Mouse (Mus musculus) hindbrain, embryonic 11.5 days (tissue): ENCODE data around the gene Rreb1. TPM values are rescaled to one million over a fixed set of nuclear protein-coding genes. Genes with fewer than 3 reads are reported as not detected.

Source experiments
- ATAC-seq: fragments of 200-750 bp; cut with Nextera tagmentation; 2 replicates; pipeline ENCODE4 v1.8.0; 2017; ENCODE audit warnings: mild to moderate bottlenecking, moderate TSS enrichment, moderate library complexity; ENCODE audit not compliant: low FRiP score
- DNase-seq: peaks from one replicate; pipeline ENCODE4 v3.0.0-alpha.2; 2015; ENCODE audit warnings: low spot score
- H3K27ac ChIP-seq: fragments of 300-500 bp; sonication (generic); 2 replicates; pipeline ENCODE4 v1.5.1; 2014; ENCODE audit warnings: mild to moderate bottlenecking, low read depth, low read length
- H3K27me3 ChIP-seq: fragments of 300-500 bp; sonication (generic); 2 replicates; pipeline ENCODE4 v1.6.1; 2014; ENCODE audit warnings: mild to moderate bottlenecking, low read length, moderate library complexity, mixed read lengths; ENCODE audit not compliant: control insufficient read depth, insufficient read depth
- H3K36me3 ChIP-seq: fragments of 300-500 bp; sonication (generic); 2 replicates; pipeline ENCODE4 v1.6.1; 2014; ENCODE audit warnings: mild to moderate bottlenecking, low read length, moderate library complexity, mixed read lengths; ENCODE audit not compliant: control insufficient read depth, insufficient read depth
- H3K4me1 ChIP-seq: fragments of 300-500 bp; sonication (generic); replicated peaks from 2 replicates; pipeline ENCODE4 v1.6.1; 2014; ENCODE audit warnings: low read length, mixed read lengths; ENCODE audit not compliant: control insufficient read depth, insufficient read depth
- H3K4me2 ChIP-seq: fragments of 300-500 bp; sonication (generic); replicated peaks from 2 replicates; pipeline ENCODE4 v1.6.1; 2014; ENCODE audit warnings: mild to moderate bottlenecking, low read depth, low read length
- H3K4me3 ChIP-seq: fragments of 300-500 bp; sonication (generic); 2 replicates; pipeline ENCODE4 v1.5.1; 2014; ENCODE audit warnings: low read depth, low read length
- H3K9ac ChIP-seq: fragments of 300-500 bp; sonication (generic); 2 replicates; pipeline ENCODE4 v1.6.1; 2014; ENCODE audit warnings: low read depth, low read length
- H3K9me3 ChIP-seq: fragments of 300-500 bp; sonication (generic); 2 replicates; pipeline ENCODE4 v1.6.1; 2016; ENCODE audit warnings: low read length; ENCODE audit not compliant: control insufficient read depth
- WGBS: fragments of 180-500 bp; shearing (Covaris S2); extraction: QIAGEN DNeasy Blood & Tissue Kit; methylation state at CpG from one replicate; pipeline ENCODE4 v1.1.7; 2014; 5-methylcytosine and 5-hydroxymethylcytosine counted together
- polyA plus RNA-seq: library from polyadenylated mRNA; unstranded; fragments of >200 nt; fragmentation: Nextera tagmentation; extraction: Ambion mirVana; gene quantifications from 2 replicates; pipeline ENCODE4 v1.2.1, GENCODE M21; 2014

Gene Rreb1
- polyA plus RNA-seq, 1 experiment from 2014 or later: 7.0 TPM

DNA sequence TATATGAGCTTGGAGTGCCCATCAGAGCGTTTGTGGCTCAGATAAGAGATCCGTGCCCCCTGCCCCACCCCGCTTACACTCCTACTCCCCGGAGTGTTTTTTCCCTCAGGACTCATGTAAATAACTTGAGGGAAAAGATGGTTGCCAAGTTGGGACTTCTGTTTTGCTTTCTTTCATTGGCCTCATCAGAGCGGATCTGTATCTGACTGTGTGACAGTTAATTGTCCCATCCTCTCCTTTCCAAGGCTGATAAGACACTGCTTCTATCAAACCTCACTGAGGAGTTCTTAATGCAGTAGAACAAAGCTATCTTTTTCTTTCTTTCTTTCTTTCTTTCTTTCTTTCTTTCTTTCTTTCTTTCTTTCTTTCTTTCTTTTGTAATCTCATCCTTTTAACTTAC lies 85.4 kb downstream of the Rreb1 start:
- Histone ChIP-seq H3K27me3 (no peaks in the 10 kb centered on the region), H3K27ac (no peak overlapping the region), H3K36me3 (no peaks in the 10 kb centered on the region), H3K4me3 (no peak overlapping the region), H3K4me1 (no peaks in the 10 kb centered on the region), H3K9me3 (no peaks in the 10 kb centered on the region), H3K4me2 (no peak overlapping the region), H3K9ac (no peak overlapping the region)
- 87% methylated on average over 5 of the region's 5 CpGs for WGBS
- no peak for DNase-seq
- ATAC-seq: no peak

DNA sequence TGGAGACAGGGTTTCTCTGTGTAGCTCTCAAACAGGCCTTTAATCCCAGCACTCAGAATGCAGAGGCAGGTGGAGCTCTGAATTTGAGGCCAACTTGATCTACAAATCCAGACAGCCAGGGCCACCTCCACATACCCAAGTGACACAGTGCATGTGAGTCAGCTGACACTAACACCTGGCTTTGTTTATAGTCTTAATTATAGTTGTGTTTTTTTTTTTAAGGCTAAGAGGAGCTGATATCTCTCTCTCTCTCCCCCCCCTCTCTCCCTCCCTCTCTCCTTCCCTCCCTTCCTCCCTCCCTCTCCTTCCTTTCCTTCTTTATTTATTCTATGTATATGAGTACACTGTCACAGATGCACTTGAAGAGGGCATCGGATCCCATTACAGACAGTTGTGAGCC lies 86.5 kb downstream of the Rreb1 start:
- ATAC-seq (no peak), DNase-seq (no peak)
- Histone ChIP-seq H3K36me3 (no peaks in the 10 kb centered on the region), H3K27ac (no peak overlapping the region), H3K4me3 (no peak overlapping the region), H3K27me3 (no peaks in the 10 kb centered on the region), H3K9me3 (no peaks in the 10 kb centered on the region), H3K4me1 (no peaks in the 10 kb centered on the region), H3K9ac (no peak overlapping the region), H3K4me2 (no peak overlapping the region)
- WGBS: 100% methylated on average over 1 of the region's 1 CpGs

DNA sequence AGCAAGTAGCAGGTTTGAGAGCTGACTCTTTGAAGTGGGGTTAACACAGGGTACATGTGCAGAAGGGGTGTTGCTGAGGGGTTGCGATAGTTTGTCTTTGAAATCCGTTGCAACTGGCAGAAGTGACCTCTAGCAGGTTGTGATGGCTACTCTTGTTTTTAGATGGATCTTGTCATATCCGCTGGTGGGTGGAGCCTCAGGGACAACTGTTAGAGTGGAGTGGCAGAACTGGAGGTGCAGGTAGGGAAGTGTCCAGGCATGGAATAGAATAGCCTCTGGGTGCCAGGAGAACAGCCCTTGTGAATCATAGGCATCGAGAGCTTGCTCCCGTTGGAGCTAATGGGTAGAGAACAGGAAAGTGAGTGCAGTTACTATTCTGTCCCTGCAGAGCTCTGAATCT lies 88.1 kb downstream of the Rreb1 start:
- Histone ChIP-seq H3K4me3 (no peak overlapping the region), H3K9me3 (no peaks in the 10 kb centered on the region), H3K27me3 (no peaks in the 10 kb centered on the region), H3K36me3 (no peaks in the 10 kb centered on the region), H3K4me2 (no peak overlapping the region), H3K9ac (no peak overlapping the region), H3K4me1 (no peaks in the 10 kb centered on the region), H3K27ac (no peak overlapping the region)
- WGBS: 68% methylated on average over 5 of the region's 5 CpGs
- DNase-seq (no peak), ATAC-seq (no peak)

GRCm38 (mm10) chr13:37866846-37867245 lies 88.6 kb downstream of the Rreb1 start:
- Histone ChIP-seq H3K27me3 (no peaks in the 10 kb centered on the region), H3K4me2 (no peak overlapping the region), H3K4me3 (no peak overlapping the region), H3K4me1 (no peaks in the 10 kb centered on the region), H3K9ac (no peak overlapping the region), H3K9me3 (no peaks in the 10 kb centered on the region), H3K27ac (no peak overlapping the region), H3K36me3 (no peaks in the 10 kb centered on the region)
- WGBS: 64% methylated on average over 3 of the region's 3 CpGs
- no peak for ATAC-seq
- no peak for DNase-seq

- DNase-seq (no peak), ATAC-seq (no peak)
- no peaks in the 10 kb centered on the region for H3K9me3 ChIP-seq
- 86% methylated on average over 12 of the region's 12 CpGs for WGBS
- H3K27ac ChIP-seq: no peak overlapping the region
- no peak overlapping the region for H3K4me3 ChIP-seq
- no peaks in the 10 kb centered on the region for H3K4me1 ChIP-seq
- no peaks in the 10 kb centered on the region for H3K36me3 ChIP-seq
- H3K4me2 ChIP-seq: no peak overlapping the region
- no peak overlapping the region for H3K9ac ChIP-seq
- H3K27me3 ChIP-seq: no peaks in the 10 kb centered on the region
These were observed 92.1 kb downstream of the Rreb1 start for GRCm38 (mm10) chr13:37870118-37870908.

DNA sequence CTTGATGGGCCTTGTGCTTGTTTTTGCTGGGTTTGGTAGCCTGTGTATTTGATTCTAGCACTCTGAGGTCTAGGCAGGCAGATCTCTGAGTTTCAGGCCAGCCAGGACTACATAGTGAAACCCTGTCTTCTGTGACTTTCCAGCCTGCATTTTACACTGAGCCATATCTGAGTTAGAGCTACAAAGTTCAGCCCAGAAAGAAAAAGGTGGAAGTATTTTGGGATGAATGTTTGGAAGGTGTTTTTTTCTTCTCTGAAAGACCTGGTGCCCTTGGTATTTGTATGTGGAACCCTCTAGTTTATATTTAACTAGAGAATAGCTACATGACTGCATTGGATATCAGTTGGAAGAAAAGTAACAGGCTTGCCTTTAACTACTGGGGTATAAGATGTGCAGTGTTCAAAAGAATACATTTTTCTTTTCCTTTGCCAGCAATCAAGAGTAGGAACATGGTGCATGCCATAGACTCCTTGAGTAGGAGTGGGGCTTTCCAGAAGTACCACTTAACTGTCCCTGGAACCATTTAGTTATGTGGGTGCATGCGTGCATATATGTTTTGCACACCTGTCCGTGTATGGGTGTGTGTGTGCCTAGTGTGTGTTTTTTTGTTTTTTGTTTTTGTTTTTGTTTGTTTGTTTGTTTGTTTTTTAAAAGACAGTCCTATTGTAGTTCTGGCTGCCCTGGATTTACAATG lies 94.1 kb downstream of the Rreb1 start:
- no peaks in the 10 kb centered on the region for H3K27me3 ChIP-seq

GRCm38 (mm10) chr13:37873125-37873891 lies 95.1 kb downstream of the Rreb1 start:
- DNase-seq (no peak), ATAC-seq (no peak)
- no peaks in the 10 kb centered on the region for H3K27me3 ChIP-seq
- H3K9me3 ChIP-seq: no peaks in the 10 kb centered on the region
- no peak overlapping the region for H3K9ac ChIP-seq
- H3K4me2 ChIP-seq: no peak overlapping the region
- H3K27ac ChIP-seq: no peak overlapping the region
- no peaks in the 10 kb centered on the region for H3K4me1 ChIP-seq
- H3K36me3 ChIP-seq: no peaks in the 10 kb centered on the region
- no peak overlapping the region for H3K4me3 ChIP-seq
- WGBS: 77% methylated on average over 7 of the region's 7 CpGs

More for the DNA sequence above, 94.1 kb downstream of the Rreb1 start:
- ATAC-seq (no peak), DNase-seq (no peak)
- no peaks in the 10 kb centered on the region for H3K9me3 ChIP-seq
- H3K36me3 ChIP-seq: no peaks in the 10 kb centered on the region
- no peak overlapping the region for H3K9ac ChIP-seq
- WGBS: 91% methylated on average over 2 of the region's 2 CpGs
- H3K4me3 ChIP-seq: no peak overlapping the region
- no peak overlapping the region for H3K27ac ChIP-seq
- no peaks in the 10 kb centered on the region for H3K4me1 ChIP-seq
- no peak overlapping the region for H3K4me2 ChIP-seq

DNA sequence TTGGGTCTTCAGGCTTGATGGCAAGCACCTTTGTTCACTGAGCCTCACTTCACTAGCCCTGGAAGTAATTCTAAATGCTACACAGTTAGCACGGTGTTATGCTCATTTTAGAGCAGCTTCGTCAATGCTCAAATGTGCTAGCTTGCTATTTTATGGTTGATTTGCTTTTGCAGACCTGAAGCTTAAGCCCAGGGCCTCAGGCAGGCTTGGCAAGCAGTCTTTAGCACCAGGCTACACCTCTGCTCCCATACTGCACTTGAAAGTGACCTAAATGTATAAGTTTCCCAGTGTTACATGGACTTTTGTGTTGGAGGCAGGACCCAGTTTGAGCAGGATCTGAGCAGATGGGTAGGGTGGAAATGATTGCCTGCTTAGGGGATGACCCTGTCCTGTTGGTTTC lies 97.7 kb downstream of the Rreb1 start:
- H3K36me3 ChIP-seq: no peaks in the 10 kb centered on the region
- WGBS: 92% methylated on average over 2 of the region's 2 CpGs
- no peak overlapping the region for H3K27ac ChIP-seq
- H3K4me1 ChIP-seq: no peaks in the 10 kb centered on the region
- no peak overlapping the region for H3K4me3 ChIP-seq
- no peak overlapping the region for H3K4me2 ChIP-seq
- H3K9ac ChIP-seq: no peak overlapping the region
- no peaks in the 10 kb centered on the region for H3K27me3 ChIP-seq
- no peak for ATAC-seq
- H3K9me3 ChIP-seq: no peaks in the 10 kb centered on the region
- DNase-seq: no peak
